Mouse (Mus musculus) kidney, adult 9 months (tissue): ENCODE measurements around the gene Irs1.

Experiments
- DNase-seq: peaks from one replicate; pipeline ENCODE4 v3.0.0; 2022

Gene Irs1

GRCm38 (mm10) chr1:82291151-82291797 lies at the start of gene Irs1:
Gene Irs1, minus strand, starts transcription at chr1:82291416.
- peak; percentile 82 for DNase-seq

- DNase-seq = no peak
These were observed 43.3 kb upstream of the Irs1 start for GRCm38 (mm10) chr1:82334506-82334905.

- DNase-seq = no peak
These were observed 38.7 kb upstream of the Irs1 start for GRCm38 (mm10) chr1:82329954-82330247.

- no peak for DNase-seq
These were observed 38.2 kb upstream of the Irs1 start for GRCm38 (mm10) chr1:82329237-82329953.

GRCm38 (mm10) chr1:82328033-82328775 lies 37.0 kb upstream of the Irs1 start:
- DNase-seq = no peak

- no peak for DNase-seq
These were observed 34.9 kb upstream of the Irs1 start for GRCm38 (mm10) chr1:82326120-82326519.

GRCm38 (mm10) chr1:82324131-82324785 lies 33.0 kb upstream of the Irs1 start:
- DNase-seq = peak; percentile 35

GRCm38 (mm10) chr1:82321441-82321840 lies 30.2 kb upstream of the Irs1 start:
- DNase-seq = no peak

- no peak for DNase-seq
These were observed 29.6 kb upstream of the Irs1 start for GRCm38 (mm10) chr1:82320864-82321263.

GRCm38 (mm10) chr1:82320456-82320855 lies 29.2 kb upstream of the Irs1 start:
- DNase-seq = no peak

GRCm38 (mm10) chr1:82316746-82317126 lies 25.5 kb upstream of the Irs1 start:
- no peak for DNase-seq

- peak; percentile 98 for DNase-seq
These were observed 25.0 kb upstream of the Irs1 start, which contains the start of gene Rhbdd1 for GRCm38 (mm10) chr1:82316111-82316745. Gene Rhbdd1, plus strand, starts transcription at chr1:82316452.

- no peak for DNase-seq
These were observed 13.3 kb upstream of the Irs1 start for GRCm38 (mm10) chr1:82304483-82304882.

- no peak for DNase-seq
These were observed 7.4 kb upstream of the Irs1 start for GRCm38 (mm10) chr1:82298586-82298985.

- DNase-seq = peak; percentile 61
These were observed 2.9 kb upstream of the Irs1 start for GRCm38 (mm10) chr1:82294102-82294501.

- peak; percentile 51 for DNase-seq
These were observed 1.6 kb upstream of the Irs1 start for GRCm38 (mm10) chr1:82292771-82293170.

- DNase-seq = peak; percentile 27
These were observed 905 bp upstream of the Irs1 start for GRCm38 (mm10) chr1:82291930-82292712.

- DNase-seq = peak; percentile 70
These were observed 479 bp downstream of the Irs1 start for GRCm38 (mm10) chr1:82290723-82291150.

GRCm38 (mm10) chr1:82289990-82290681 lies 1.1 kb downstream of the Irs1 start:
- peak; percentile 47 for DNase-seq

- DNase-seq = peak; percentile 10
These were observed 1.9 kb downstream of the Irs1 start for GRCm38 (mm10) chr1:82289116-82289989.
